Mouse (Mus musculus): Measurements from ENCODE around the gene Rab4a. TPM values are rescaled to one million over a fixed set of nuclear protein-coding genes. Genes with fewer than 3 reads are reported as not detected.

Rab4a gene
- total and polyA plus RNA-seq, 3 experiments: 1.7 to 5.3 TPM; not detected in 1

DNA sequence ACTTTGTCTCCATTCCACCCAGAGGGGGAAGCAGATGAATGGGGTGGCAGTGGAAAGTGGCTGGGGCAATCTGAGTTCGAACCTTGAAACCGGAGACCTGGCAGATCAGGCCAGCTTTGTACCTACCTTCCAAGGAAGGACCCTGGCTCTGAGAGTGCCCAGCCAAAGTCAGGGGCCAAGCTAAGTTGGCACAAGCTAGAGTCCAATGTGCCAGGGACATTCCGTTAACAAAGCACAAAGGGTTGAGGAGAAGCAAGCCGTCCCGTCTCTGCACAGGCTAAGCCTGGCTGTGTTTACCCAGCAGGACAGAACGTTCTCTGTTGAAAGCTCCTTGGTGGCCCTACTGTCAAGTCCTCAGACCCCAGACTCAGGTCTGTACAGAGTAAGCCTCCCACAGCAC lies 19.6 kb upstream of the Rab4a start:
- Histone ChIP-seq H3K4me3 (ENCODE audit: low read depth, low read length) (no peak overlapping the region), H3K9me3 (replicated peaks) (peaks cover 6% of the 10 kb centered on the region), H3K36me3 (replicated peaks) (no peaks in the 10 kb centered on the region), H3K4me1 (ENCODE audit: insufficient read depth, low read depth, low read length) (0 out of 2 replicates have a peak, but pooled peaks cover 3% of the 10 kb centered on the region), H3K27me3 (ENCODE audit: insufficient read depth, low read length) (peaks cover 4% of the 10 kb centered on the region; the same call in 1 of the 2 replicates)
- no peak for TF ChIP-seq CTCF (IDR thresholded peaks at IDR 0.05; ENCODE audit: low read depth, low read length)
- no peak for TF ChIP-seq GATA2 (IDR thresholded peaks at IDR 0.05; ENCODE audit: borderline replicate concordance, low read depth, low read length)
- TF ChIP-seq TAL1 (conservative IDR thresholded peaks at IDR 0.05; ENCODE audit: low read depth, low read length): no peak
- no peak for TF ChIP-seq GATA1 (IDR thresholded peaks at IDR 0.05; ENCODE audit: borderline replicate concordance, low read length)
- TF ChIP-seq POLR2AphosphoS5 (IDR thresholded peaks at IDR 0.05; ENCODE audit: insufficient replicate concordance, low read depth, low read length): no peak
- no peak for DNase-seq (ENCODE audit: low spot score)
- ATAC-seq (ENCODE audit: extremely low read depth, insufficient number of reproducible peaks, low FRiP score, poor library complexity, severe bottlenecking): no peak

DNA sequence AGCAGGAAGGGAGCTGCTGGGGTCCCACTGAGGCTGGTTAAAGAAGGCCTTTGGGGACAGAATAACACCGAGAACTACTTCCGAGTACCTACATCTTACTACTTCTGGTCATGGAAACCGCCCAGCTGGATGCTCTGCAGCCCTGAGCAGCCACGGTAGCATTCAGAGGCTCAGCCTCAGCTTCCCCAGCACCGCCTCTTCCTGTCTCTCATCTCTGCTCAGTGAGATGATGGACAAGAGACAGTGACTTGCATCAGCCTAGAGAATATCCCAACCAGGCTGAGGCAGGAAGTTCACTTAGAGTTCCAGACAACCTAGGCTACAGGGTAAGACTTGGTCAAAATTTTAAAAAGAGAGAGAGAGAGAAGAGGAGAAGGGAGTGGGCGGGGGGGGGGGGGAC lies 19.1 kb upstream of the Rab4a start:
- Histone ChIP-seq H3K27me3 (ENCODE audit: insufficient read depth, low read length) (0 out of 2 replicates have a peak, but pooled peaks cover 4% of the 10 kb centered on the region), H3K4me1 (ENCODE audit: insufficient read depth, low read depth, low read length) (0 out of 2 replicates have a peak, but pooled peaks cover 3% of the 10 kb centered on the region), H3K4me3 (ENCODE audit: low read depth, low read length) (no peak overlapping the region), H3K9me3 (replicated peaks) (peaks cover 6% of the 10 kb centered on the region), H3K36me3 (replicated peaks) (no peaks in the 10 kb centered on the region)
- no peak for DNase-seq (ENCODE audit: low spot score)
- ATAC-seq (ENCODE audit: extremely low read depth, insufficient number of reproducible peaks, low FRiP score, poor library complexity, severe bottlenecking): no peak
- TF ChIP-seq TAL1 (conservative IDR thresholded peaks at IDR 0.05; ENCODE audit: low read depth, low read length) (no peak), POLR2AphosphoS5 (IDR thresholded peaks at IDR 0.05; ENCODE audit: insufficient replicate concordance, low read depth, low read length) (no peak), GATA1 (IDR thresholded peaks at IDR 0.05; ENCODE audit: borderline replicate concordance, low read length) (no peak), CTCF (IDR thresholded peaks at IDR 0.05; ENCODE audit: low read depth, low read length) (no peak), GATA2 (IDR thresholded peaks at IDR 0.05; ENCODE audit: borderline replicate concordance, low read depth, low read length) (no peak)

DNA sequence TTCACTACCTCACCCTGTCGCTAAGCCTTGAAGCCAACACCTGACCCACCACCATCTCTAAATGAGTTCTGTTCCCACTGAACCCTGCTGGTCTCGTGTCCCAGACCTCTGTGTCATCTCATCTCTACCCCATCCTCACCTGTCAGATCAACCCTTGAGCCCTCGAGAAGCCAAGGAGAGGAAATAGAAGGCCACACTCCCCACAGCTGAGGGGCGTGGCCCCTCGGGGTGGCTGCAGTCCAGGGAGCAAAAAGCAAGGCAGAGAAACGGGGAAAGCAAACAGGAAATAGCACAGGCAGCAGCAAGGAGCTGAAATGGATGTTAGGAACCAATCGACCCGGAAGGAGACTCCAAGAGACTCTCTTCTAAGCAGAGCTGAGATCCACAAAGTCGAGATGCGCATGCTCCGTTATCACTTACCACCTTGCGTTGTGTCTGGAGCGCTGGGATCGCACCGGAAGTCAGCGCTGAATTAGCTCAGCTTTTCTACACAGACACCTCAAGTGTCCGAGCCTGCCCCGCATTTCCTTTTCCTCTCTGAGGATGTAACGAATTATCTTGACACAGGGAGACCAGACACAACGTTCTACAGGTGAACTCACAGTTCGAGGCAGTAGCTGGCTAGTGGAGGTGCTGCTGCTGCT lies 18.4 kb upstream of the Rab4a start:
- 0 out of 2 replicates have a peak, but pooled peaks cover 3% of the 10 kb centered on the region for H3K4me1 ChIP-seq (ENCODE audit: insufficient read depth, low read depth, low read length)
- TF ChIP-seq POLR2AphosphoS5 (IDR thresholded peaks at IDR 0.05; ENCODE audit: insufficient replicate concordance, low read depth, low read length) (no peak), TAL1 (conservative IDR thresholded peaks at IDR 0.05; ENCODE audit: low read depth, low read length) (no peak), GATA2 (IDR thresholded peaks at IDR 0.05; ENCODE audit: borderline replicate concordance, low read depth, low read length) (no peak), GATA1 (IDR thresholded peaks at IDR 0.05; ENCODE audit: borderline replicate concordance, low read length) (no peak), CTCF (IDR thresholded peaks at IDR 0.05; ENCODE audit: low read depth, low read length) (no peak)
- ATAC-seq (ENCODE audit: extremely low read depth, insufficient number of reproducible peaks, low FRiP score, poor library complexity, severe bottlenecking) (no peak), DNase-seq (ENCODE audit: low spot score) (no peak)
- H3K36me3 ChIP-seq (replicated peaks): no peaks in the 10 kb centered on the region
- peaks cover 6% of the 10 kb centered on the region for H3K9me3 ChIP-seq (replicated peaks)
- no peak overlapping the region for H3K4me3 ChIP-seq (ENCODE audit: low read depth, low read length)
- 0 out of 2 replicates have a peak, but pooled peaks cover 4% of the 10 kb centered on the region for H3K27me3 ChIP-seq (ENCODE audit: insufficient read depth, low read length)

DNA sequence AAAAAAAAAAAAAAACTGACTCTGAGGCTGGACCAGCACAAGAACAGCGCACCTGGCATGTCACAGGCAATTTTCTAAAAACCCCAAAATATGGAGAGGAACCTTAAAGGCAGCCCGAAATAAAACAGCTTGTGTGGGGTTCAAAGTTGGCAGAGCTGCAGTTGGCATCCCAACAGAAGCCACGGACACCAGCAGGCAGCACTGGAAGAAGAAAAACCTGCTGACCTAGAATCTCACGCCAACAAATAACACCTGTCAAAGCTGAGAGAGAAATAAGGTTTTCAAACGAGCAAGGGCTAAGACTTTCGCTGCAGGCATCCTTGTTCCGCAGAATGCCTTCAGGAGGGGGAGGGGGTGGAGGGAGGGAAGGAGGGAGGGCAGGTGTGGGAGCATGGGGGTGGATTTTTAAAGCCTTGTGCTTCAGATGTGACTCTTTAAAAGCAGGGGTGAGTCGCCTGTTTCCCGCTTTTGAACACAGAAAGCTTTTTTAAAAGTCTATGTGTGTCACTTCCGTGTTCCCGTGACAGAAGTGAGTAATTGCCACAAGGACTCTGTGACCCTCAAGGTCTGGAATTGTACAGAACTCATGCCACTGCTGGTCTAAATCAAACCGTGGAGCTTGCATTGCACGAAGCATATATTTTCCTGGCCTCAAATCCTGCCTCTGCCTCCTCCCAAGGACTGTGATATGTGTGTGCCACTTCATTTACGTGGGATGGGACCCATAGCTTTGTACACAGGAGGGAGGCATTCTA lies 17.2 kb upstream of the Rab4a start:
- no peak overlapping the region for H3K4me3 ChIP-seq (ENCODE audit: low read depth, low read length)
- DNase-seq (ENCODE audit: low spot score): no peak
- TF ChIP-seq GATA2 (IDR thresholded peaks at IDR 0.05; ENCODE audit: borderline replicate concordance, low read depth, low read length) (no peak), POLR2AphosphoS5 (IDR thresholded peaks at IDR 0.05; ENCODE audit: insufficient replicate concordance, low read depth, low read length) (no peak), TAL1 (conservative IDR thresholded peaks at IDR 0.05; ENCODE audit: low read depth, low read length) (no peak), CTCF (IDR thresholded peaks at IDR 0.05; ENCODE audit: low read depth, low read length) (no peak)
- H3K36me3 ChIP-seq (replicated peaks): no peaks in the 10 kb centered on the region
- no peaks in the 10 kb centered on the region; the same call in 1 of the 2 replicates for H3K9me3 ChIP-seq (replicated peaks)
- H3K4me1 ChIP-seq (ENCODE audit: insufficient read depth, low read depth, low read length): 0 out of 2 replicates have a peak, but pooled peaks cover 3% of the 10 kb centered on the region
- ATAC-seq (ENCODE audit: extremely low read depth, insufficient number of reproducible peaks, low FRiP score, poor library complexity, severe bottlenecking): no peak
- H3K27me3 ChIP-seq (ENCODE audit: insufficient read depth, low read length): 0 out of 2 replicates have a peak, but pooled peaks cover 4% of the 10 kb centered on the region

DNA sequence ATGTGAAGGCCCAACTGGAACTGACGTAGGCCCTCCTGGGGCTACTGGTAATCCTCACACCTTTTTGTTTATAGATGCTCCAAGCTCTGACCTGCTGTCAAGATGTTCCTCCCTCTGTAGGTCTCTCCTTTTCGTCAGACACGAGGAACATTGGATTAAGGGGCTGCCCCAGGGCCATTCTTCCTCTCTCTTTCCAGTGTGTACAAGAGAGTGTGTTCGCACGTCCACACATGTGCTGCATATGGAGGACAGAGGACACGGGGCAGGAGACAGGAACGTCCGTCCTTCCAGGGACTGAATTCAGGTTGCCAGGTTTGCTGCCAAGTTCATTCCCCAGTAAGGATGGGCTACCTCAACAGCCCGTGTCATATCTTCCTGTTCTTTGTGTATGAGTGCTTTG lies 16.3 kb upstream of the Rab4a start:
- no peaks in the 10 kb centered on the region for H3K9me3 ChIP-seq (replicated peaks)
- no peak overlapping the region for H3K4me3 ChIP-seq (ENCODE audit: low read depth, low read length)
- ATAC-seq (ENCODE audit: extremely low read depth, insufficient number of reproducible peaks, low FRiP score, poor library complexity, severe bottlenecking): no peak
- H3K4me1 ChIP-seq (ENCODE audit: insufficient read depth, low read depth, low read length): 0 out of 2 replicates have a peak, but pooled peaks cover 3% of the 10 kb centered on the region
- TF ChIP-seq GATA2 (IDR thresholded peaks at IDR 0.05; ENCODE audit: borderline replicate concordance, low read depth, low read length) (no peak), GATA1 (IDR thresholded peaks at IDR 0.05; ENCODE audit: borderline replicate concordance, low read length) (no peak), CTCF (IDR thresholded peaks at IDR 0.05; ENCODE audit: low read depth, low read length) (no peak), POLR2AphosphoS5 (IDR thresholded peaks at IDR 0.05; ENCODE audit: insufficient replicate concordance, low read depth, low read length) (no peak), TAL1 (conservative IDR thresholded peaks at IDR 0.05; ENCODE audit: low read depth, low read length) (no peak)
- no peaks in the 10 kb centered on the region for H3K36me3 ChIP-seq (replicated peaks)
- no peak for DNase-seq (ENCODE audit: low spot score)
- H3K27me3 ChIP-seq (ENCODE audit: insufficient read depth, low read length): 0 out of 2 replicates have a peak, but pooled peaks cover 4% of the 10 kb centered on the region

DNA sequence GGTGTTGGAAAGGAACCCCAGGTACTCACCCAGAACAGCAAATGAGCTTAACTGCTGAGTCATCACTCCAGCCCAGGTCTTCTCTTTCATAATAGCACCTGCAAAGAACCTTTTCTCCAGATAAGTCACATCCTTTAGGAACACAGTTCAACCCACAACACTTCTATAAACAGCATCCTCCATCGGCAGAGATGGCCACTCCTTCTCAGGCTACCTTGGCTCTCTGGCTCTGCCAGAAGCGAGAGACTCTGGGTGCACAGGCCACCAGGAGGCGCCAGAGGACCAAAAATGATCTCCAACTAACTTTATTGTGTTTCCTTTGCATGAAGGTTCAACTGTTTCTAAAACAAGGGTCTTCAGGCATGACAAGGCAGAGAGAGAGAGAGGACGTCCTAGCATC lies 15.8 kb upstream of the Rab4a start:
- H3K4me1 ChIP-seq (ENCODE audit: insufficient read depth, low read depth, low read length): 0 out of 2 replicates have a peak, but pooled peaks cover 3% of the 10 kb centered on the region
- peak; percentile 45 for ATAC-seq (ENCODE audit: extremely low read depth, insufficient number of reproducible peaks, low FRiP score, poor library complexity, severe bottlenecking)
- no peak overlapping the region for H3K4me3 ChIP-seq (ENCODE audit: low read depth, low read length)
- H3K27me3 ChIP-seq (ENCODE audit: insufficient read depth, low read length): 0 out of 2 replicates have a peak, but pooled peaks cover 4% of the 10 kb centered on the region
- TF ChIP-seq GATA1 (IDR thresholded peaks at IDR 0.05; ENCODE audit: borderline replicate concordance, low read length) (no peak), CTCF (IDR thresholded peaks at IDR 0.05; ENCODE audit: low read depth, low read length) (peak; percentile 40), POLR2AphosphoS5 (IDR thresholded peaks at IDR 0.05; ENCODE audit: insufficient replicate concordance, low read depth, low read length) (no peak)
- H3K36me3 ChIP-seq (replicated peaks): no peaks in the 10 kb centered on the region
- H3K9me3 ChIP-seq (replicated peaks): no peaks in the 10 kb centered on the region
- peak; percentile 33 for DNase-seq (ENCODE audit: low spot score)

Data from G1E (cell line).